Mouse (Mus musculus) left cerebral cortex, adult 8-10 months (tissue): ENCODE measurements around the gene Bach2. TPM values are rescaled to one million over a fixed set of nuclear protein-coding genes. Genes with fewer than 3 reads are reported as not detected.

Experiments
- DNase-seq, 2 experiments: peaks; one replicate each; pipeline ENCODE4 v3.0.0; 2022; ENCODE audit warnings: low spot score in 2 of 2
- total RNA-seq, 4 experiments: library from RNA; stranded (reverse); gene quantifications; 2 replicates each; pipeline ENCODE4 v1.2.4; 2022

Gene Bach2
- total RNA-seq, 4 experiments from 2014 or later: 9.6 to 22.4 (median 15.1) TPM

DNA sequence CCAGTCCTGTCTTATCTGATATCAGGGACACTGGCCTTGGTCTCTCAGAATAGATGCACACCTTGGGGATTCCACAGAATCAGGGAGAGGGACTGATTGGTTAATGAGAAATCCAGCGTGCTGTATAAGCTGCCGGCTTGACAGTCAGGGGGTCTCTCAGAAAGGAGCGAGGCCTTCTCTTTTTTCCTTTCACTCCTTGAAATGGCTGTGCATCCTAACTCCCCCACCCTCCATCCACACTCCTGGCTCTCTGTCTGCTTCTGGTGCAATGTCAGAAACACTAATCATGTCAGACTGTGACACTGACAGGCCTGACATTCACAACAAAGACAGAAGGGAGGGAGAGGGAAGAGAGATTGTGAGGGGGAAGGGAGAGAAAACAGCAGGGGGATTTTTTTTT is 88.3 kb downstream of the Bach2 start:
- DNase-seq: no peak

DNA sequence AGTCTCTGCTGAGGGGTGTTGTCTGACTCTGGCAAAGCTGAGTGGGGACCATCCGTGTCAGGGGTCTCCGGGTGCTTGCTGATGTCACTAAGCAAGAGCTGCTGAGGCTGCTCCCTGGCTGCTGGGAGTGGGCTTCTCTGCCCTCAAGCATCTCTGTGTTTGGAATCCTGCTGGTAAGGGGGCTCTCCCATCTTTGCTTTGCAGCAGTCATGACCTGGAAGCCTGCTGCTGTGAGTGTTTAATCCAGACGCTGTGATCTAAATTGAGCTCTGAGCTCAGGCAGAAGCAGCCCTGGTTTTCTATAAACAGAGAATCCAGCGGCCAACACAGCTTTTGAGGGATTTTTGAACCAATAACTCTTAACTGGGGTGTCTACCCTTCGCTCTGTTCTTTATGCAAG is 89.0 kb downstream of the Bach2 start:
- no peak for DNase-seq

DNA sequence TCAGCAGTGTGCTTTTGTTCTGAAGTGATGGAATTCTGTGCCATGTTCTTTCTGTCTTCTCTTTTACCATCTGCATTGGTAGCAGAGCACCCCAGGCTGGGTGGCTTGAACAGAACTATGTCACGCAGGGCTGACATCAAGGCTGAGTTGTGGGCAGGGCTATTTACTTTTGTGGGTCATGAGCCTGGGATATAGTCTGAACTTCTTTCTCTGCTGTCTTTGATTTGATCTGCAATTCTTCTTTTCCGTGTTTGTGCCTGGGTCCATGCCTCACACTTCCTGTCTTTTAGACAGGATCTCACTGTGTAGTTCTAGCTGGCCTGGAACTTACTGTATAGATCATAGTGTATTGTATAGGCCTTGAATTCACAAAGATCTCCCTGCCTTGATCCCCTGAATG is 90.0 kb downstream of the Bach2 start:
- DNase-seq: no peak

DNA sequence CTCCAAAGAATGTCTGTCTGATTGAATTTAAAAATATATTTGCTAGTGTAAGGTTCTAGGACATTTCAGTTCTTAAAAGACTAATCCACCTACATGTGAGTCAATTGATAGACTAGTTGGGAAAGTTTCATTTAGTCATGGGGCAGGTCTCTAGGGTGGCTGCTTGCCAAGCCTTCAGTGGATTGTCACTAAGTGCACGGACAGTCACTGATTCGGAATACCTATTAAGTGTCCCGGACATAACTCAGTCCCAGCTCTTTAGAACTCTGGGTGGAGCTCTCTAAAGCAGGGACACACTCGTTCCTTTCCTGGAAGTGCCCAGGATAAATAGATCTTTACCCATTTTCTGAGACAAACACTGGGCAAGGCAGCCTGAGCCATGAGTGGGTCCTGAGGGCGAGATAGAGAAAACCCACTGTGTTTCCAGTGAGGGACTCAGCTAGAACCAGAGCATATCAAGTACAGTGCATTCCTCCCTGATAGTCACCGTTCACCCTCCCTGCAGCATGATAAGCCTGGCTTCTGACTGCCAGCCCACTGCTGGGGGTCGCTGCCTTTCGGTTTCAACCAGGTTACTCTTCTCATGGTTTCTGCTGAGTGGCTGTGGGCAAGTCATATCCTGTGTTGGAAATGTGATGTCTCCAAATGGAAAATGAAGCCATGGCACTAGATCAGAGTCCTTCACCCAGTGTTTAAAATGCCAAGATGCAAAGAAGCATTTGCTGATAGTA is 92.1 kb downstream of the Bach2 start:
- no peak for DNase-seq

DNA sequence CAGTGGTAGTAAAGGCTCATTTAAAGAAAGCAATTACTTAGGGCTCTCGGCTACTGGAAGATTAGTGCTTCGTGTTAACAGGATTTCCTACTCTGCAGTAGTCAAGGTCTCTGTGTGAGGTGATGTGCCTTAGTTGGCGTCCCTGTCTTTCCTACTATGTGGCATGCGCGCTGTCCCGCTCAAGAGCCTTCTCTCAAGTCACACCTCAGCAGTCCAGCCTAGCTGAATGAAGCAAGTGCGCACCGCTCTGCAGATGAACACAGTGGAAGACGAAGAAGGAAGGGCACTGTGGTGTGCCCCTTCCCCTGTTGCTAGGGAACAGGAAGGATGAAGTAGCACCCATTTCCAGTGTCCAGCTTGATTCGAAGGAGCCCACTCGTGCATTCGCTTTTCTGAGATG is 93.4 kb downstream of the Bach2 start:
- no peak for DNase-seq

DNA sequence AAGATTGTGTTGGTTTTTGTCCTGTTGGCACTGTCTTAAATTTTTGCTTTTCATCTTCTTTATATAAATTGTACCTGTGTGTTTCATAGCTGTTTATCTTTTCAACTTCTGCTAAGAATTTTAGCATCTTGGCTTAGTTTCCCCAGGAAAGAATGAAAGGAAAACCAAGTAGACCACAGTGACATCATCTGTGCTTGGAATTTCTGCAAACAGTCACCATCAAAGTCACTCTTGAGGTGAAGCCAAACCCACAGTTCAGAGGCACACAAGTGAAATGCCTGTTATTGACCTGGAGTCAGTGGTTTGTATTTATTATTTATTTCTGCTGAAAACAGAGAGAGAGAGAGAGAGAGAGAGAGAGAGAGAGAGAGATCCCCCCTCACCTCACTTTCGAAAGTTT is 95.5 kb downstream of the Bach2 start:
- DNase-seq: no peak

DNA sequence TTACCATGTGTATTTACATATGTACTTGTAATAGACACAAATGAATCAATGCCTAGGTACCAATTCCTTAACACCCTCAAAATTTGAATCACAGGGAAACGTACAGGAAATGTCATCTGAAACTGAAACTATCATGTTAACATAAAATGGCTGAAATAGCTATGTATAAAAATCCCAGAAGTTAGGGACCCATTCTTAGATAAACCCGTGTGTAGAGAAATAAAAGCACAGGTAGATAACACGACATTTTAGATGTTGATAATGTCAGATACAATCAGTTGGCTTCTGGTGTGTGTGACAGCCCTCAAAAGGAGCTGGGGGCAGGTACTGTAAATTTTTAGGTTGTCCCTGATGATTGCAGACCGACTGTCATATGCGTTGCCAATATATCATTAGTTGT is 96.2 kb downstream of the Bach2 start:
- DNase-seq: no peak

DNA sequence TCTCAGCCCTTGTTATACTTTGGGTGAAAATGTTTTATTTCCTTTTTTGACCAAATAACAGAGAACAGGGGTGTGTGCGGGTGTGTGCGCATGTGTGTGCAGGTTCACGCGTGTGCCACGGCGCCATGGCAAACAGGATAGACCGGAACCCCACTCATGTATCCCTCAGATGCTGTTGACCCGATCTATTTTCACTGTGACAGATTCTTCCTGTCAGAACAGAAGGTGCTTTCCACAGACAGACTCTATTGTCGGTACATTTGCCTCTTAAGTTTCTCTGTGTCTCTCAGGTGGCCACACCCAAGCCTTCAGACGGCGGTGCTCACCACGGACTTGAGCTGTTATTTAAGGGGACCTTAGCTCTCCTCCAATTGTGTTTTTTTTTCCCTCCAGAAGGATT is 97.1 kb downstream of the Bach2 start:
- no peak for DNase-seq

DNA sequence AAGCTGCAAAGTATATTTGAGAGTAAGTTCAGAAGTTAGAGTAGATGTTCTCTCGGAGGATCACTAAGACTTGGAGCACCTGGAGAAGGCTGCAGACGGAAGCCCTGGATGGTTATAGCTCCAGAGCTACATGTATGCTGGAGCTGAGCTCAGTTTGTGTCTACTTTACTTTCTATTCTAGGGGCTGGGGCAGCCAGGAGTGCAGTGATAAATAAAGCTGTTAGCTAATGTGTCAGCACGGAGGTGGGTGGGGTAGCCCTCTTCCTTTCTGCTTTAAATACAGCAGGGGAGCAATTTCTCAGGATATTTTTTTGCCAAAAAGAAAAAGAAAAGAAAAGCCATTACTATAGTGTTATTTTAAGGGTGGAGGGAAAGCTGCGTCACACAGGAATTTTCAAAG is 98.0 kb downstream of the Bach2 start:
- DNase-seq: no peak

DNA sequence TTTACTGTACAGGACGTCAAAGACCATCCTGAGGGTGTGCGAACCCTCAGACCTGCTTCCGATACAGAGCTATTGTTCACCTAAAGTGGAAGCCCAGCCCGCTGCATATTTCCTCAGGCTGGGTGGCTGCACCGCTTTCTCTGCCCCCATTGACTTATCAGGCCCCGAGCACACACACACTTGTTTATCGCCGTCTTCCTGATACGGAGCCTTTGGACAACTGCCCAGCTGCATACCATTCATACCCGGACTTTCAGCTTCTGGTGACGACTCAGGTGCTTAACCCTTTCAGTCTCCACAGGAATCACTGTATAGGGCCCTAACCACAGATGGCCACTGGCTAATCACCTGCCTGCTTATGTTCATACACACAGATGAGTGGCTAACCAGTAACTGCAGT is 99.0 kb downstream of the Bach2 start:
- no peak for DNase-seq

DNA sequence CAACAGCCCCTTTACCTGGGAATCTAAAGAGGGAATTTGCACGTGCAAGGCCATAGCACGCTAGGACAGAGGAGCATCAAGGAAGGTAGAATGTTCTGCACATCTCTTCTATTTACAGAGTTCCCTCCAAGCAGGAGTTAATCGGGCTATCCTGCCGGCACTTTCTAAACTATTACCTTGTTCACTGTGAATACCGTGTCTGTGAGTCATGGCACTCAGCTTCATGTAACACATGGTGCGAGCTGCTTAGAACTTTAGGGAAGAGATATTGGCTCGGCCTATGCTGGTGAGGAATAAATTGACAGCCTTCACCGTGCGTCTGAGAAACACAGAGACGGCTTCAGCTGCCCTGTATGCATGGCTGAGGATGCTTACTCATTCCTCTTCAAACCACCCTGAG is 99.8 kb downstream of the Bach2 start:
- no peak for DNase-seq

DNA sequence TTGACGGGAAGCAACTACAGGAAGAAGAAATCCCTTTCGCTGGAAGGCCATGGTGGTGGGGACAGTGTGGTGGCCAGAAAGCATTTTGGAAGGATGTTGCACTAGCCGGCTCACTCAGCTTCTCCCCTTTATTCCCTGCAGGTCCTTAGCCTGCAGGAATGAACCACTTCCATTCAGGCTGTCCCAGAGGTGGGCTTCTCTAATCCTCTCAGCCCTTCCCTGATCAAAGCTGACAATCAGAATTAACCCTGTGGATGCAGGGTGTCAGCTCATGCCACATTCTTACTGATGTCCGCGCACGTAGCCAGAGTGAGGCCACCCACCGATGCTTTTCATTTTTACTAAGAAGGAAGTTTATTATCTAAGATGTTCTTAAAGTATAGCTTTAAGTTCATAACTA is 102.2 kb downstream of the Bach2 start:
- no peak for DNase-seq

DNA sequence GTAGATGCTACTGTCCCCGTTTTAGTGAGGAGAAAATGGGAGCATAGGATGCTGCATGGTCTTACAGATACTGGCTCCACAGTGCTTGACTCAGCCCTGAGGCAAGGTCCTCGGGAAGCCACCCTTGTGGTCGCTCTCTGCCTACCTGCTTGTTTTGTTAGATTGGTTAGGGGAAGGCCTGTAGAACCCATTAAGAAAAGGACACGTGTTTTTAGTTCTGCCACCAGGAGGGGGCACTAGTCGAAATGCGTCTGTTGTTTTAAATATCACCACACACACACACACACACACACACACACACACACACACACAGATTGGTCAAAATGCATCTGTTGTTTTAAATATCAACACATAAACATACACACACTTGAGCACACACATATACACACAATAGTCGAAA is 103.7 kb downstream of the Bach2 start:
- no peak for DNase-seq

DNA sequence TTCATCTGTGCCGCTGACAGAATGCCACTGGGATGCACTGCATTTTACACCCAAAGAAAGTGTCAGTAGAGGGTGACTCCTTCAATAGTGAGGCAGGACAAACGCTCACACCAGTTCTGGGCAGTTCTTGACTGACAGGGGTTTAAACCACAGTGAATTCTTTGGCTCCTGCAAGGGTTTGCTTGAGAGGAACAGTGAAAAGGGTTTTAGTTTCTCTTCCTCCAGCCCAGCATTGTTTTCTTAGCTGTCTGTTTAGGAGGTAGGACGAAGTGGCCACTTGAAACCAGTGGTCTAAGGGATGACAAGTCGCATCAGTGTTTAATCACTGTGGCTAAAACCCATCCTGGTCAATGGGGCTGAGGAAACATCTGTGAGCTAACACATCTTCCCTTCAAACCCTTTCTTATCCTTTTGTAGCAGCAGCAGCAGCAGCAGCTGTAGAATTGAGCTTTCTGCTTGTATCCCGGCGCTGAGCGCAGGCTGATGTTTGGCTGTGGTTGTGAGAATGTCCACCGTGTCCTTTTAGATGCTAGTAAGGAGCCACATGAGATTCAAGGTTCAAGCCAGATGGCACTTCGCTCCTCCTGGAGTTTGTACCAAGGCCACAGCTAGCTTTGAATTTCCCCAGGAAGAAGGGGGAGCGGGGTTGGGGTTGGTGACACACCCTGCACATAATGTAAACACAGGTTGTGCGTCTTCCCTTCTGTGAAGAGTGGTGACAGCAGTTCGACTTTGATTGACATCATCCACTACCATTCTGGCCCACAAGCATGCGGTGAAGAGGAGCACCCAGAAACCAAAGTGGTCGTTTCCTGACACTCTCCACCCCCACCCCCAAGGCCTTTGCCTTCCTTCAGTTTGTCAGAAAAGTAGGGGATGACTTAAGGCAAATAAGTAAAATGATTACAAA is 104.9 kb downstream of the Bach2 start:
- no peak for DNase-seq

DNA sequence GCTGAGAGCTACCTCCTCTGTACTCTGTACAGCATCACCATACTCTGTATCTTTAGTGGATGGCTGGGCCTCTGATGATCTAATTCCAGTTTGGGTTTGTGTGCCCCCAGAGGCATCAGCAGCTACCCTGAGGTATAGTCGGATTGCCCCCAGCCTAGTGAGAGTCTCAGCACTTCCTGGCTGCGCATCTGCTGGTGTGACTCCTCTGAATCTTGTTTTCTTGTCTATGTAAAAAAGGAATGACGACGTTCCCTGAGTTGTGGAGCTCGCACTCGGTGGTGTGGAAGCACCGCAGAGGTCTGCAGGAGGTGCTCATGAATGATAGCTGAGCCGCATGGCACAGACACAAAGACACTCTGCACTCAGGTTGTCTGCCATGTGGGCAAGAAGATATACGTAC is 105.7 kb downstream of the Bach2 start:
- DNase-seq: no peak

DNA sequence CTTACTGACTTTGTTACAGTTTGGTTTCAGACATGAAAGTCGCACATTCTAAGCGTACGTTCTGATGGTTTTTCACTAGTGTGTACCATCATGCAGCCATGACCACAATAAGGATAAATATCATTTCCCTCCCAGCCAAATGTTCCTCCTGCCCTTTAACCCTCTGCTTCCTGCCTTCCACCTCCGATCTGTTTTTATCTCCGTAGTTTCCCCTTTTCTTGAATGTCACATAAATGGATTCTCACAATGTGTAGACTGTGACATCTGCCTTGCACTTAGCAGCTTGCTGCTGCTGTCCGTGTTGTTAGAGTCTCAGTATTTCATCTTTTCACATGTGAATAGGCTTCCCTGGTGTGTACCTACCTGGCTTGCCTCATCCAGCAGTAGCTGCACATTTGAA is 108.6 kb downstream of the Bach2 start:
- no peak for DNase-seq

DNA sequence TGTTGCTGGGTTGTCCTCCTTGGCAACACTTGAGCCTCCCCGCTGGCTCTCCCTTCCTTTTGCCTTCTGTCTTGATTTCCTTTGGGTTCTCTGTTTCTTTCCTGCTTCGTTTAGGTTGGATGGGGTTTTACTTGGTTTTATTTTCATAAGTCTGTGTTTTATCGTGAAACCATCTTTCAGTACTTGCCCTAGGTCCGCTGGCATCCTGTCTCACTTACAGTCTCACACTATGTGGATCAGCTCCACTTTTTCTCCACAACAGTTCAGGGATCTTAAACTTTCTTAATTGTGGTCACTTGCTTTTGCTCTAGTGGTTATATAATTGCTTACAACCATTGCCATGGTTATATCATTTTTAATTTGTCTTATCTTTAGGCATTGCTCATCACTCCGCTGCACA is 109.1 kb downstream of the Bach2 start:
- no peak for DNase-seq

DNA sequence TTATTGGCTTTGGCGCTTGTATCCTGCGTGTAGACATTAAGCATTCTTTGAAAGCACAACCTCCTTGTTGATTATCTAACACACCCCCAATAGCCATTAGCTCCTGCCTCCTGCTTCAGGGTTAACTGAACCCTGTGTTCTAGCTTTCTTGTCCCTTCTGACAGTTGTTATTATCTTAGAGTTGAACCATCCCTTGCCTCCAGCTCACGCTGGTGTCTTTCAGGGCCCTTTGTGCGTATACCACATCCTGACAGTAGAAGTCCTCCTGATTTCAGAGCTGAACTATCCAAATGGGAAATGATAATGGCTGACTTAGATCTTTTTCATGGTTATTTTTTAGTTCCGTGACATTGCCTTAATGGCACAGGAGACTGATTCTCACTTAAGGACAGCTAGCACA is 110.8 kb downstream of the Bach2 start:
- no peak for DNase-seq

DNA sequence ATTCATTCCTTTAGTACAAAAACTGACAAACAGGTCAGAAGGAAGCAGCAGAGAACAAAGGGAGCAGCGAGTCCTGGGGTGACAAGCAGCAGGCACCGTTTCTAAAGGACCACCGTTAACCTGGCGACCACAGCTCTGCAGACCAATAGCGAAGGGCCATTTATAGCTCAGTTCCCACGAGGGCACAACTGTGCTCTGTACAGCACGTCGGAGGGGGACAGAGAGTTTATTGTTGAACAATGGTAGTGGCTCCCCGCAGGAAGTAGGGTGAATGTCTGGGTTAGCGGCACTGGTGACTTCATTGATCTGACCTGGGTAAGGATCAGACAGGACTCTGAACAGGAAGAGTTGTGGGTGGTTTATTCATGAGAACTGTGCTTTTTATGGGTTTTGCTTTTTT is 112.6 kb downstream of the Bach2 start:
- DNase-seq: no peak

DNA sequence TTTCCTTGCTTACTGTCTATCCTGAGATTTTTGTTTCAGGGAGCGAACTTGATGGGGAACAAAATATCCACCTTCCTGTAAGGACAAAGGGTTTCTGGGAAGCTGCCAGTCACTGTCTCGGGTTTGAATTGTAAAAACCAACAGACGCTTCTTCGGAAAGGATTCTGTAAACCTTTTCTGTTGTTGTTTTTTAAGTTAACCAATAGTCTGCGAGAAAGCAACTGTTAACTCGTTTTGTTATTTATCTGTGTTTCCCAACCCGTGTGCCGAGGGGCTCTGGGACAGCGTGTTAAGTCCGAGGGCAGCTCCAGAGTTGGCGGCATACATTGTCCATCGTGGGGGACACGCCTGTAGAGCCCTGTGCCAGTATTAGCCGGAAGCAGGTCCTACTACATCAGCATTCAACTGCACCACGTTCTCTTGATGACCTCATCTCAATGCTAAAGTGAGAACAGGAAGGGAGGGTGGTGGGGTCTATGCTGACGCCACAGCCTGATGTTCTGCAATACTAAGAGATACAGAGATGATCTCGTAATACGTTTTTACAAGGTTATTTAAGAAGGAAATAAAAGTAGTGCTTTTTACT is 113.2 kb downstream of the Bach2 start:
- DNase-seq: no peak

DNA sequence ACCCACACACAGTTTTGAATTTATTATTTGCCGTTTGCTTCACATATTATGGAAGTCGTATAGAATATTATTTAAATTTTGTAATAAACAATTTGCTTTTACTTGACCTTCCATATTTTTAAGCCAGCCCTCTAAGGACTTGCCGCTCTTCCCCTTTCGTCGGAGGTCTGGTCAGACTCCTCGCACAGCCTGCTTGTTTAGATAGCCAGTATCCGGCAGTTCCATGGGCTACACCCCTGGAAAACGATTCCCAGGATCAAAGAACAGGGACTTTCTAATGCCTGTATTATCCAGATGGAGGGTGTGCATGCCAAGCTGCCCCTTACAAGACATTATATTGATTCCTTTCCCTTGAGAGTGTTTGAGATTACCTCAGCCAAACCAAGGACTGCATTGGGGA is 113.8 kb downstream of the Bach2 start:
- DNase-seq: no peak

DNA sequence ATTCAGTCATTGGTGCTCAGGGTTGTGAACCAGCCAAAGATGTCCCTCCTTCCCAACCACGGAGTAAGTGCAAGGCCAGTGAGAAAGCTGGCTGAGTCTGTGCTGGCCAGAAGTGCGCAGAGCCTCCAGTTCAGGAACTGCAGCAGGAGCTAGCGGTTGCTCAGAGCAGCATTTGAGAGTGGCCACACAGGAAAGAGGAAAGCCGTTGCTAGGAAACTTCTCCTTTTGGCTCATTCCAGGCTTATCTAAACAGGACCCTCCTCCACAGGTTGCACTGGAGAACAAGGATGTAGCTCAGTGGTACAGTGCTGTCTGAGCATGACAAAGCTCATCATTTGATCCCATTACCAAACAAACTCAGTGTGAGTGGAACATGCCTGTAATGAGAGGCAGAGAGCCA is 114.2 kb downstream of the Bach2 start:
- DNase-seq: no peak
